Mouse (Mus musculus): ENCODE measurements around the gene Tgfbr1. TPM values are rescaled to one million over a fixed set of nuclear protein-coding genes. Genes with fewer than 3 reads are reported as not detected.
"Not testable (repeated sequence)": the region's sequence is repeated elsewhere in the genome, so short reads cannot be mapped to it uniquely, and the experiment has no call there.

Tgfbr1 gene
- polyA plus RNA-seq, 1 experiment = 1.7 TPM

- TF ChIP-seq POLR2A (IDR thresholded peaks at IDR 0.05; ENCODE audit: low read depth, low read length) (no peak), CTCF (IDR thresholded peaks at IDR 0.05; ENCODE audit: extremely low read depth, insufficient read length, insufficient replicate concordance, low read depth, low read length) (no peak)
- WGBS = 61% methylated on average over 2 of the region's 2 CpGs
These were observed 9.6 kb downstream of the Tgfbr1 start for GRCm38 (mm10) chr4:47362662-47363061.

GRCm38 (mm10) chr4:47363134-47363533, 10.1 kb downstream of the Tgfbr1 start:
- no peaks in the 10 kb centered on the region for H3K27me3 ChIP-seq (ENCODE audit: control insufficient read depth, insufficient read depth, low read length)
- TF ChIP-seq POLR2A (IDR thresholded peaks at IDR 0.05; ENCODE audit: low read depth, low read length) (no peak), CTCF (IDR thresholded peaks at IDR 0.05; ENCODE audit: extremely low read depth, insufficient read length, insufficient replicate concordance, low read depth, low read length) (no peak)
- 46% methylated on average over 3 of the region's 3 CpGs for WGBS
- no peak overlapping the region for H3K27ac ChIP-seq (ENCODE audit: insufficient read depth, low read depth, low read length)
- H3K4me1 ChIP-seq (ENCODE audit: control insufficient read depth, insufficient read depth, insufficient read length, low read length) = no peaks in the 10 kb centered on the region; the same call in 1 of the 2 replicates
- no peak overlapping the region for H3K4me3 ChIP-seq (ENCODE audit: low read depth, low read length)
- no peaks in the 10 kb centered on the region for H3K36me3 ChIP-seq (ENCODE audit: control insufficient read depth, insufficient read depth, low read length)

More at GRCm38 (mm10) chr4:47362662-47363061, 9.6 kb downstream of the Tgfbr1 start:
- Histone ChIP-seq H3K27ac (ENCODE audit: insufficient read depth, low read depth, low read length) (no peak overlapping the region), H3K36me3 (ENCODE audit: control insufficient read depth, insufficient read depth, low read length) (no peaks in the 10 kb centered on the region), H3K4me1 (ENCODE audit: control insufficient read depth, insufficient read depth, insufficient read length, low read length) (no peaks in the 10 kb centered on the region; the same call in 1 of the 2 replicates), H3K4me3 (ENCODE audit: low read depth, low read length) (no peak overlapping the region), H3K27me3 (ENCODE audit: control insufficient read depth, insufficient read depth, low read length) (no peaks in the 10 kb centered on the region)

GRCm38 (mm10) chr4:47368717-47369116, 15.7 kb downstream of the Tgfbr1 start:
- Histone ChIP-seq H3K4me1 (ENCODE audit: control insufficient read depth, insufficient read depth, insufficient read length, low read length) (no peaks in the 10 kb centered on the region), H3K27me3 (ENCODE audit: control insufficient read depth, insufficient read depth, low read length) (no peaks in the 10 kb centered on the region), H3K4me3 (ENCODE audit: low read depth, low read length) (no peak overlapping the region), H3K27ac (ENCODE audit: insufficient read depth, low read depth, low read length) (no peak overlapping the region), H3K36me3 (ENCODE audit: control insufficient read depth, insufficient read depth, low read length) (no peaks in the 10 kb centered on the region)
- TF ChIP-seq CTCF (IDR thresholded peaks at IDR 0.05; ENCODE audit: extremely low read depth, insufficient read length, insufficient replicate concordance, low read depth, low read length) (no peak), POLR2A (IDR thresholded peaks at IDR 0.05; ENCODE audit: low read depth, low read length) (no peak)
- 58% methylated on average over 2 of the region's 2 CpGs for WGBS

- H3K27me3 ChIP-seq (ENCODE audit: control insufficient read depth, insufficient read depth, low read length) = no peaks in the 10 kb centered on the region
- H3K36me3 ChIP-seq (ENCODE audit: control insufficient read depth, insufficient read depth, low read length) = no peaks in the 10 kb centered on the region
- no peak overlapping the region for H3K4me3 ChIP-seq (ENCODE audit: low read depth, low read length)
- WGBS = 57% methylated on average over 1 of the region's 1 CpGs
- no peak overlapping the region for H3K27ac ChIP-seq (ENCODE audit: insufficient read depth, low read depth, low read length)
- TF ChIP-seq CTCF (IDR thresholded peaks at IDR 0.05; ENCODE audit: extremely low read depth, insufficient read length, insufficient replicate concordance, low read depth, low read length) (no peak), POLR2A (IDR thresholded peaks at IDR 0.05; ENCODE audit: low read depth, low read length) (no peak)
- no peaks in the 10 kb centered on the region for H3K4me1 ChIP-seq (ENCODE audit: control insufficient read depth, insufficient read depth, insufficient read length, low read length)
These were observed 25.7 kb downstream of the Tgfbr1 start for GRCm38 (mm10) chr4:47378716-47379115.

GRCm38 (mm10) chr4:47382426-47382825, 29.4 kb downstream of the Tgfbr1 start:
- H3K27me3 ChIP-seq (ENCODE audit: control insufficient read depth, insufficient read depth, low read length) = no peaks in the 10 kb centered on the region
- no peak for TF ChIP-seq CTCF (IDR thresholded peaks at IDR 0.05; ENCODE audit: extremely low read depth, insufficient read length, insufficient replicate concordance, low read depth, low read length)
- TF ChIP-seq POLR2A (IDR thresholded peaks at IDR 0.05; ENCODE audit: low read depth, low read length) = no peak
- WGBS = 46% methylated on average over 1 of the region's 1 CpGs

GRCm38 (mm10) chr4:47391926-47392325, 38.9 kb downstream of the Tgfbr1 start:
- H3K4me1 ChIP-seq (ENCODE audit: control insufficient read depth, insufficient read depth, insufficient read length, low read length); H3K27ac ChIP-seq (ENCODE audit: insufficient read depth, low read depth, low read length); H3K27me3 ChIP-seq (ENCODE audit: control insufficient read depth, insufficient read depth, low read length); H3K36me3 ChIP-seq (ENCODE audit: control insufficient read depth, insufficient read depth, low read length); H3K4me3 ChIP-seq (ENCODE audit: low read depth, low read length): not testable (repeated sequence)
- WGBS = 96% methylated on average over 2 of the region's 2 CpGs

More at GRCm38 (mm10) chr4:47382426-47382825, 29.4 kb downstream of the Tgfbr1 start:
- Histone ChIP-seq H3K27ac (ENCODE audit: insufficient read depth, low read depth, low read length) (no peak overlapping the region), H3K4me3 (ENCODE audit: low read depth, low read length) (no peak overlapping the region), H3K4me1 (ENCODE audit: control insufficient read depth, insufficient read depth, insufficient read length, low read length) (no peaks in the 10 kb centered on the region), H3K36me3 (ENCODE audit: control insufficient read depth, insufficient read depth, low read length) (peaks cover 1% of the 10 kb centered on the region; the same call in 1 of the 2 replicates)

GRCm38 (mm10) chr4:47396251-47396650, 43.2 kb downstream of the Tgfbr1 start:
- Histone ChIP-seq H3K4me3 (ENCODE audit: low read depth, low read length) (no peak overlapping the region), H3K36me3 (ENCODE audit: control insufficient read depth, insufficient read depth, low read length) (peaks cover 15% of the 10 kb centered on the region), H3K27me3 (ENCODE audit: control insufficient read depth, insufficient read depth, low read length) (no peaks in the 10 kb centered on the region), H3K27ac (ENCODE audit: insufficient read depth, low read depth, low read length) (no peak overlapping the region), H3K4me1 (ENCODE audit: control insufficient read depth, insufficient read depth, insufficient read length, low read length) (no peaks in the 10 kb centered on the region)
- 96% methylated on average over 7 of the region's 7 CpGs for WGBS
- TF ChIP-seq CTCF (IDR thresholded peaks at IDR 0.05; ENCODE audit: extremely low read depth, insufficient read length, insufficient replicate concordance, low read depth, low read length) (no peak), POLR2A (IDR thresholded peaks at IDR 0.05; ENCODE audit: low read depth, low read length) (no peak)

All from small intestine, adult 2 months (tissue).